Mouse (Mus musculus): ENCODE data around the gene Pdzrn4.

GRCm38 (mm10) chr15:92509372-92509771 lies 112.7 kb downstream of the Pdzrn4 start:
- TF ChIP-seq GATA1 (IDR thresholded peaks at IDR 0.05; ENCODE audit: borderline replicate concordance, low read length) (no peak), FLI1 (IDR thresholded peaks at IDR 0.05; ENCODE audit: low read length) (no peak)

All from megakaryocyte, embryonic 14.5 days (primary cell).